Mouse (Mus musculus) testis, postnatal 10 days (tissue): ENCODE measurements around the gene Olfr1293-ps.

Source experiments
- DNase-seq: peaks from one replicate; pipeline ENCODE4 v3.0.0; 2021; ENCODE audit warnings: low spot score

The Olfr1293-ps gene

DNA sequence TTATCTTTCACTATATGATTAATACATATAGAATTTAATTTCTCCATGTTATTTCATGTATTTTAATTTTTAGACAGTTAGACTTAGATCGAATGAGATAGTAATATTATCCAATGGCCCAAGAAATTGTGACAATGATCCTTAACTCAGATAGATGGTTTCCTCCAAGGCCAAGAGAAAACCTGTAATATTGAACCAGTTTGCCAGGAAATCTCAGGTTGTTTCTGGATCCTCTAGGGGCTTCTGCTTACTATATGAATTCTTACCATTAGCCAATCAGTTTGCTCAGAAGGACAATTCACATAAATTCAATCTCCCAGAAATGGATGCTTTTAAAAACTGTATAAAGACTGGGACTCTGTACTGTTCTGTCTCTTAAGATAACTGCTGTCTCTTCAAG lies at the start of gene Olfr1293-ps:
TSS of gene Olfr1293-ps (plus strand) at position 301 of the 400 bp plus-strand sequence.
- no peak for DNase-seq

DNA sequence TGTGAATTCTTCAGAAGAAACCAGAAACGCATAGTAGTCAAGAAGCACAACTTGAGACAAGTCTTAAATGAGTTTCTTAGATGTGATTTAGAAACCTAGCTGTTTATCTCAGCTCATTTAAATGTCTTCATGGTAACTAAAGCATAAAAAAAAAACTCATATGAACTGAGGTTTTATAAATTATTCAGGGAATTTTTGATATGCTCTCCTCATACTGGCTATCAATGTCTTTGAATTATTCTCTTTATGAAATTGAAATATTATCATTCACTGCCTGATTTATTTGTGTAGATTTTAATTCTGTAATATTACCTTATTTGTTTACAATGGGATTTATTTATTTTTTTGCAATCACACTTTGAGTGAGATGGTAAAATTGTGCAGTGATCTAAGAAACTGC lies 44.5 kb upstream of the Olfr1293-ps start, which contains the start of gene Olfr1289:
TSS of gene Olfr1289 (plus strand) at position 301 of the 400 bp plus-strand sequence.
- no peak for DNase-seq

DNA sequence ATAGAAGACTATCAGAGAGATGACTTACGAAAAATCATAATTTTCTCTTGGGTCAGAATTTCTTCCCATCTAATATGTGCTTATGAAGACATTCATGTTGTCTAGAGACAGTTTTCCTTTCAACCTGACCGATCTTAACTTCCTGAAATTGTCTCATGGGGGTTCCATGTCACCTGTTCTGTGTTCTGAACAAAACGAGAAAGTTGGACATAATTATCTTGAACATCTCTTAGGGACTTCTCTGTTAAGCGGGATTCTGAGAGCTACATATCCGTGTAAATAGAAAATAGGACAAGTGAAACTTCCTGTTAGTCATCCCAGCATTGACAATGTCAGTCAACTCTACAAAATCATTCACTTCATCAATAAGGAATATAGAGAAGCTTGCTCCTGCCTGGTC lies 31.3 kb upstream of the Olfr1293-ps start, which contains the start of gene Olfr1290:
TSS of gene Olfr1290 (minus strand) at position 101 of the 400 bp plus-strand sequence.
- DNase-seq: no peak

DNA sequence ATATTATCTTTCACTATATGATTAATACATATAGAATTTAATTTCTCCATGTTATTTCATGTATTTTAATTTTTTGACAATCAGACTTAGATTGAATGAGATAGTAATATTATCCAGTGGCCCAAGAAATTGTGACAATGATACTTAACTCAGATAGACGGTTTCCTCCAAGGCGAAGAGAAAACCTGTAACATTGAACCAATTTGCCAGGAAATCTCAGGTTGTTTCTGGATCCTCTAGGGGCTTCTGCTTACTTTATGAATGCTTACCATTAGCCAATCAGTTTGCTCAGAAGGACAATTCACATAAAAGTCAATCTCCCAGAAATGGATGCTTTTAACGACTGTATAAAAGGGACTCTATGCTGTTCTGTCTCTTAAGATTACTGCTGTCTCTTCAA lies 28.1 kb upstream of the Olfr1293-ps start, which contains the start of gene Olfr1291-ps1:
TSS of gene Olfr1291-ps1 (plus strand) at position 301 of the 400 bp plus-strand sequence.
- no peak for DNase-seq

DNA sequence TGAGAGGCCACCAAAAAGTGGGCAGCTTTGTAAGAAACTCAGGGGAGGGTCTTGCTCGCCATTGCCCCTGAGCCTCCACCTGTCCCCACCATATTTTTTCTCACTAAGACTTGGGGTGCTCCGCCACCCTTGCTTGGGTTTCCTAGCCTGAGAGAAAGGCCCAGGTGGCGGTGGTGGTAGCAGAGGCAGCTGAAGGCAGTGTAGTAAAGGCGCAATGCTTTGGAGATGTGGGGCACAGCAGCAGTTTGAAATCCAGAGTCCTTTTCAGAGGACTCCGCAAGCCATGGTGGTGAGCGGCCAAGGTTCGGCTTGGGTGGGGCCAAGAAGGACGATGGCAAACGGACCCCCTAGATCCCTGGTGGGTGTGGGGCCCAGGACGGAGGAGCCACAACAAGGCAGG lies 7.6 kb upstream of the Olfr1293-ps start:
- DNase-seq: no peak

DNA sequence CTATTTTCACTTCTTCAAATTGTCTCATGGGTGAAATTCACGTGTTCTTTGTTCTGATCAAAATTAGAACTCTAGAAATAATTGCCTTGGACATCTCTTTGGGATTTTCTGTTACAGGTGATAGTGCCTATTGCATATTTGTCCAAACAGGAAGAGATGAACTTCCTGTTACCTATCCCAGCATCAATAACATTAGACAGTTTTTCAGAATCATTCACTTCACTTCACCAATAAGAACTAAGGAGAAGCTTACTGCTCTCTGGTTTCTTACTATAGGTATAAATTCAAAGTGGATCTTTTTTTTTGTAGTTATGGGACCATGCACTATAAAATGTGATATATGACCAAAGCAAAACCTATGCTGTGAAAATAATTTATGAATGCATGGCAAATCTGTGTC lies 15.2 kb downstream of the Olfr1293-ps start, which contains the start of gene Olfr1294:
TSS of gene Olfr1294 (minus strand) at position 101 of the 400 bp plus-strand sequence.
- no peak for DNase-seq

DNA sequence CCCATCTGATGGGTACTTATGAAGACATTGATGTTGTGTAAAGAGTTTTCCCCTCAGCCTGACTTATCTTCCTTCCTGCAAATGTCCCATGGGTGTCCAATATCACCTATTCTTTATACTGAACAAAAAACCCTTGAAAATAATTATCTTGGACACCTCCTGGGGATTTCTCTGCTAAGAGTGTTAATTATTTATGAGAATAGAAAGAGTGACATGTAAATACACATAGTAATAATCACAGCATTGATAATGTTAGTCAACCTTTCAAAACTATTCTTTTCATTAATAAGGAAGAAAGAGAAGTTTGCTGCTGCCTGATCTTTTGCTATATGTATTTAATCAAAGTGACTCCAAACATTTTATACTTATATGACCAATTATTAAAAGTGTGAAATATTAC lies 44.6 kb downstream of the Olfr1293-ps start, which contains the start of gene Olfr1295:
TSS of gene Olfr1295 (minus strand) at position 101 of the 400 bp plus-strand sequence.
- no peak for DNase-seq
